Mouse (Mus musculus): Measurements from ENCODE around the gene Olfr54.
"Not testable (repeated sequence)": the region's sequence is repeated elsewhere in the genome, so short reads cannot be mapped to it uniquely, and the experiment has no call there.

Olfr54 gene

GRCm38 (mm10) chr11:51013936-51014335 lies at the start of gene Olfr54:
TSS of gene Olfr54 (plus strand) at chr11:51014236.
- no peak for DNase-seq

DNA sequence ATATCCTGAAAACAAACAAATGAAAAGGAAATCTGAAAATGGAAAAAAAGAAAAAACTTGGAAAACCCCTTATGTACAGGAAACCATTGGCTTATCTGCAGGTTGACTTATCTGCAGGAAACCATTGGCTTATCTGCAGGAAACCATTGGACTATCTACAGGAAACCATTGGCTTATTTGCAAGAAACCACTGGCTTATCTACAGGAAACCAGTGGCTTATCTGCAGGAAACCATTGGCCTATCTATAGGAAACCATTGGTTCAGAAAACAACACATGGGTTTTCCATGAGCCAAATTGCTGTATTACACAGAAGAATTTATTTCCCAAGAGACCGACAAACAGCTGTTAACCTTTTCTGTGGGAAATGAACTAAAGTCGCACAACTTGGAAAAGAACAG lies 49.1 kb upstream of the Olfr54 start:
- DNase-seq = no peak

DNA sequence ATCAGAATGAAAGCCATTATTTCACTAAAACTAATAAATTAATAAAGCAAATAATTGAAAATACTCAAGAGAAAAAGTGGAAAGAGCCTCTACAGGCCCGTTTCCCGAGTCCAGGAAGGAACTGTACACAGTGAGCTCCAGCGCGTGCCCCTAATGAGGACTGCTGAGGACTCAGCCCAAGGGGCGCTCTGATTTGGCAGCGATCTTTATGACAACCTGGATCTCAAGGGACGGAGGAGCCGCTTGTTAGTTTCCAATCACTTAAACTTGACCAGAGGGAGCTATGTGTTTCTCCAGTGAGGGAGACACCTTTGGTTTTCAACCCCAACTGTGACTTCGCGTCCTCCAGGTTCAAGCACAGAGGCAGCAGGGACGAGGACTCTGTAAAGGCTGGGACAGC lies 47.8 kb upstream of the Olfr54 start, which contains the start of gene Olfr1378:
Olfr1378 (plus strand) TSS at position 301 of the 400 bp plus-strand sequence.
- no peak for DNase-seq

GRCm38 (mm10) chr11:50977216-50977615 lies 36.8 kb upstream of the Olfr54 start:
- no peak for DNase-seq

DNA sequence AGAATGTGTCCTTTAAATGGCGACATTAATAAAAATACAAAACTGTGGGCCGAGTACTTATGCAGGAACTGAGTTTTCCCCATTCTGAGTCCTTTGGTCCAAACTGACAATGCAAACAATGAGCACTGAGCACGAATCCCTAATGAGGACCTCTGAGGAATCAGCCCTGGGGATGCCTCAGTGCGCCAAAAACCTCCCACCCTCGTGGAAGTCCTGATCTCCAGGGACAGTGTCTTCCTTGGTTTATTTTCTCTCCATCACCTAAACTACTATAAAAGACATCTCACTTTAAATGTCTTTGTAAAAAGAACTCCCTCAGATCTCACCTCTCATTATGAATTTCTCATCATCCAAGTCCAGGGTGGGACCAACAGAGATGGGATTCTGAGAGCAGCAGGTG lies 32.4 kb upstream of the Olfr54 start, which contains the start of gene Olfr1377:
Olfr1377 (plus strand) TSS at position 301 of the 400 bp plus-strand sequence.
- DNase-seq = no peak

DNA sequence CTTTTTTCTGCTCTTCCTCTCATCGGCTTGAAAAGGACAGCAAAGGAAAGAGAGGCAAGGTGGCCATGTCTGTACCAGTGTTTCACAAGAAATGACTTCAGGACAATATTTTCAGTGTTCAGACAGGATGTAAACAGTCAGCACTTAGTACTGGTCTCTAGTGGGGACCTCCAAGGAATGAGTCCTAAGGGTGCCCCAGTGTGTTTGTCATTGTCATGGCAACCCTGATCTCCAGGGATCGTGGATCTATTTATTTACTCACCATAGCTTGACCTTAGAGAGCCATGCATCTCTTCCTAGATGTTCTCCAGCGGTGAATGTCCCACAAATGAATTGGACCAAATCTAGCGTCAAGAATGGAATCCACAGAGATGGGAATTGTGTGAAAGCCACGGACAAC lies 10.7 kb upstream of the Olfr54 start, which contains the start of gene Olfr51:
Olfr51 (plus strand) TSS at position 301 of the 400 bp plus-strand sequence.
- no peak for DNase-seq

DNA sequence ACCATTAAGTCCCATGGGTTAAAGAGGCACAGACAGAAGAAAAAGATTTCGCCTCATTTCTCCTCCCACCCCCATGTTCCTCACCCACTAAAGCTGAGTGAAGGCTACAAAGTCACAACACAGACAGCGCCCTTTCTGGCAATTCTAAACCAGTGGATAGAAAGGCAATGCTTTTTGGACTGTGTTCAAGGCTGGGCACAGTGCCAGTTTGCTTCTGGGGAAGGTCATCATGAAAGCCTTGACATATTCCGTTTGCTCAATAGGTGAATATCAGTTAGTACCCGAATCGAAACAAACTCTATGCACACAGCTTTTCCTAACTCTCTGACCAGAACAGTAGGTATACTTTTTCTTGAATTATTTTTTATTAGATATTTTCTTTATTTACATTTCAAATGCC lies 2.2 kb upstream of the Olfr54 start:
- no peak for DNase-seq

- DNase-seq = no peak
Measured at GRCm38 (mm10) chr11:51016341-51016740, 2.3 kb downstream of the Olfr54 start.

GRCm38 (mm10) chr11:51026811-51027210 lies 12.8 kb downstream of the Olfr54 start:
- DNase-seq = not testable (repeated sequence)

- DNase-seq = not testable (repeated sequence)
Measured at GRCm38 (mm10) chr11:51029381-51029780, 15.3 kb downstream of the Olfr54 start.

- DNase-seq = no peak
Measured at GRCm38 (mm10) chr11:51030225-51030624, 16.2 kb downstream of the Olfr54 start.

DNA sequence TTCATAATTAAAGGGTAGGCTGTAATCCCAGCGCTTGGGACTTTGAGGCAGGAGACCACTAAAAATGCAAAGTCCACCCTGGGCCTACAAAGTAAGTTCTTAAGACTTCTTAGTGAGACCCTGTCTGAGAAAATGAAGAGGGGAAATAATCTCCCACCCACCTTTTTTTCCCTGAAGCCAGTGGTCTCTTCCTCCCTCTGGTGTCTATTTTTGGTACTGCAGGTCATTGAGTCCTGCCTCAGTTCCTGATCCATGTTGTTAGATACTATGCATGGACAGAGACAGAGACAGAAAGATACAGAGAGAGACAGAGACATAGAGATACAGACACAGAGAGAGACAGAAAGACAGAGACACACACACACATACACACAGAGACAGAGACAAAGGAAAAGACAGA lies 18.8 kb downstream of the Olfr54 start:
- peak in 1 of 2 experiments; percentile 4 for DNase-seq

- not testable (repeated sequence) for DNase-seq
Measured at GRCm38 (mm10) chr11:51034141-51034540, 20.1 kb downstream of the Olfr54 start.

DNA sequence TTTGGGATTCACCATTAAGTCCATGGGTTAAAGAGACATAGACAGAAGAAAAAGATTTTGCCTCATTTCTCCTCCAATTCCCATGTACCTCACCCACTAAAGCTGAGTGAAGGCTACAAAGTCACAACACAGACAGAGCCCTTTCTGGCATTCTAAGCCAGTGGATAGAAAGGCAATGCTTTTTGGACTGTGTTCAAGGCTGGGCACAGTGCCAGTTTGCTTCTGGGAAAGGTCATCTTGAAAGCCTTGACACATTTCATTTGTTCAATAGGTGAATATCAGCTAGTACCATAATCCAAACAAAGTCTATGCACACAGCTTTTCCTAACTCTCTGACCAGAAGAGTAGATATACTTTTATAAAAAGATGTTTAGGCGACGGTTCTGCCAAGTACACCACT lies 21.9 kb downstream of the Olfr54 start:
- no peak for DNase-seq

- DNase-seq = not testable (repeated sequence)
Measured at GRCm38 (mm10) chr11:51044776-51045175, 30.7 kb downstream of the Olfr54 start.

DNA sequence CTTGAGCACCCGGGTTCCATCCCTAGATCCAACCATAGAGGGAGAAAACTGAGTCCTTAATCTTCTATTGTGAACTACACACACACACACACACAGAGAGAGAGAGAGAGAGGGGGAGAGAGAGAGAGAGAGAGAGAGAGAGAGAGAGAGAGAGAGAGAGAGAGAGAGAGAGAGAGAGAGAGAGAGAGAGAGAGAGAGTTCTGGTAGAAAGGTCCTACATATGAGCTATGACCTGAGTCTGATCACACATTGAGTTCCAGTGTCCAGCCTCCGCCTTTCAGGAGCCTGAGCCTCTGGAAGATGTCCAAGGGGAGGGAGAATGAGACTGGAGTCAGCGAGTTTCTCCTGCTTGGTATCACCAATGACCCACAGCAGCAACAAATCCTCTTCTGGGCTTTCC lies 33.8 kb downstream of the Olfr54 start, which contains the start of gene Olfr1375:
Olfr1375 (plus strand) TSS at position 301 of the 400 bp plus-strand sequence.
- DNase-seq = not testable (repeated sequence)

- DNase-seq = no peak
Measured at GRCm38 (mm10) chr11:51051678-51052077, 37.6 kb downstream of the Olfr54 start.

DNA sequence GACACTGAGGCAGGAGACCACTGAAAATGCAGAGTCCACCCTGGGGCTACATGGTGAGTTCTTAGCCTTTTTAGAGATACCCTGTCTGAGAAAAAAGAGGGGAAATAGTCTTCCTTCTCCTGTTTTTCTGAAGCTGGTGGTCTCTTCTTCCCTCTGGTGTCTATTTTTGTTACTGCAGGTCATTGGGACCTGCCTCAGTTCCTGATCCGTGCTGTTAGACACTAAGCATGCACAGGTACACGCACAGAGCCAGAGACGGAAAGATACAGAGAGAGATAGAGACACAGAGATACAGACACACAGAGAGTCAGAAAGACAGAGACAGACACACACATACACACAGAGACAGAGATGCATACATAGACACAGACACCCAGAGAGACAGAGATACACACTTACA lies 39.2 kb downstream of the Olfr54 start:
- no peak for DNase-seq

- peak in 1 of 2 experiments; percentile 4 for DNase-seq
Measured at GRCm38 (mm10) chr11:51059151-51059571, 45.1 kb downstream of the Olfr54 start, which contains the start of gene Zfp354a. TSS of gene Zfp354a (plus strand) at chr11:51059257.

DNA sequence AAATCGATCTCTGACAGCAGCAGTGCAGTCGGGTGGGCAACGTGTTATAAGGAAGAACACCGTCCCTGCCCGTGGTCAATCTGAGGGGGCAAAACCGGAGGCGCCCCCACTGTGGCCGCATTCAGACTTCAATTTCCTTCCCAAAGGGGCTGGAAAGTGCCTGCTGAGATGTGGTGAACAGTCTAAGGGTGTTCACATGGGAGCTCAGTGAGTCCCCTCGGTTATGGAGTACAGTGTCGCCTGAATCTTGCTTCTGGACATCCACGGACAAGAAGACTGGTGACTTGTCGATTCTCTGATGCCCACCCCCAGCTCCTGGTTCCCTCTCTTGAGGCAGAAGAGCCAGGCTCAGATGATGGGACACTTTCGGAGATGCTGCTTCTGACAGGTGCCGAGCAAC lies 45.6 kb downstream of the Olfr54 start:
- DNase-seq = no peak

GRCm38 (mm10) chr11:51060981-51061380 lies 46.9 kb downstream of the Olfr54 start:
- DNase-seq = no peak

DNA sequence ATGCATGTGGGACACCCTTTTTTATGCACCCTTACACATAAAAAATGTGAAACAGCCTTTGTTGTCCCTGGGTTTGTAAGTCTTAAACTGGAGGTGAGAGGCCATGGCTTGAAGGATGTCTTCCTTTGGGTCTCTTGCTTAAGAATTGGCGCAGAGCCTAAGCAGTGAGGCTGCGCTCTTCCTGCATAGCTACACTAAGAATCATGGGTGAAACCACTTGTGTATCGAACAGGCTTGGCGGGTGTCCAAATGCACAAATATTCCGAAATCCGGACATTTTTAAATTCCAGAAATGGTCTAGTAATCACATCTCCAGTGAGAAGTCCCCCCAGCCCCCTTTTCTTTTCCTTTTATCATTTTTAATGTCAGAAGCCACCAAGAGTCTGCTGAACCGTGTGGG lies 49.2 kb downstream of the Olfr54 start:
- no peak for DNase-seq

DNA sequence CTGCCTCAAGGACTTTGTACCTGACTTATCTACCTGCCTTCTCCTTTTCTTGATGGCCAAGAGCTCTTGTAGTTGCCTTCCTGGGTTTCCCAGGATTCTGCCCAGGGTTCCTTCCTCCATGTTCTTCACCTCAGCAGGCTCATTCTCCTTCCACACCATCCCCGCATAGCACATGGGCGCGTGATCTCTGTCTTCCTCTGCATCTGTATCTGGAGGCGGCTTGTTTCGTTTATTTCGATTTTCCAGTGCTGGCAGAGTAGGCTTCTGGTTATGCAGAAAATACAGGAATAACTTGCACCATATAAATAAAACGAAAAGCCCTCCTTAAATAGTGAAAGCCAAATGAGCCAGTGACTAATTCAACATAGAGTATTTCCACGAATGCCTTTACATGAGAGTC lies 49.8 kb downstream of the Olfr54 start:
- DNase-seq = no peak
